Mouse (Mus musculus) ES-Bruce4 (cell line): ENCODE data around the gene Ikzf5.

Experiments
- CTCF ChIP-seq: IDR thresholded peaks from one replicate; pipeline ENCODE4 v1.8.1; 2011; ENCODE audit warnings: low read depth, low read length
- EP300 ChIP-seq: IDR thresholded peaks from 2 replicates; pipeline ENCODE4 v1.6.1; 2011; ENCODE audit warnings: low read depth, low read length; ENCODE audit not compliant: insufficient read depth
- POLR2A ChIP-seq: IDR thresholded peaks from one replicate; pipeline ENCODE4 v1.8.1; 2011; ENCODE audit warnings: low read length; ENCODE audit not compliant: insufficient read depth

GRCm38 (mm10) chr7:131411221-131411940 is 1.1 kb upstream of the Ikzf5 start:
- no peak for TF ChIP-seq POLR2A
- no peak for TF ChIP-seq EP300
- no peak for TF ChIP-seq CTCF
